Mouse (Mus musculus) urinary bladder, adult 18-20 months (tissue): Measurements from ENCODE around the gene Abcb8.
"Not testable (repeated sequence)": the region's sequence is repeated elsewhere in the genome, so short reads cannot be mapped to it uniquely, and the experiment has no call there.

Source experiments
- DNase-seq, 2 experiments: peaks; one replicate each; pipeline ENCODE4 v3.0.0; 2022; ENCODE audit warnings: low spot score in 2 of 2, mixed read lengths in 2 of 2

Gene Abcb8

GRCm38 (mm10) chr5:24394165-24394894 is 867 bp downstream of the Abcb8 start:
- DNase-seq = peak; percentile 89 to 95

DNA sequence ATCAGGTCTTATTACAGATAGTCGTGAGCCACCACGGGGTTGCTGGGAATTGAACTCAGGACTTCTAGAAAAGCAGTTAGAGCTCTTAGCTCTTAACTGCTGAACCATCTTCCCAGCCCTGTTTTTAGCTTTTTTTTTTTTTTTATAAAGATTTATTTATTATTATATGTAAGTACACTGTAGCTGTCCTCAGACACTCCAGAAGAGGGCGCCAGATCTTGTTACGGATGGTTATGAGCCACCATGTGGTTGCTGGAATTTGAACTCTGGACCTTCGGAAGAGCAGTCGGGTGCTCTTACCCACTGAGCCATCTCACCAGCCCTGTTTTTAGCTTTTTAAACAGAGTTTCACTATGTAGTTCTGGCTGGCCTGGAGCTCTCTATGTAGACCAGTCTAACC is 2.8 kb downstream of the Abcb8 start:
- not testable (repeated sequence) for DNase-seq

DNA sequence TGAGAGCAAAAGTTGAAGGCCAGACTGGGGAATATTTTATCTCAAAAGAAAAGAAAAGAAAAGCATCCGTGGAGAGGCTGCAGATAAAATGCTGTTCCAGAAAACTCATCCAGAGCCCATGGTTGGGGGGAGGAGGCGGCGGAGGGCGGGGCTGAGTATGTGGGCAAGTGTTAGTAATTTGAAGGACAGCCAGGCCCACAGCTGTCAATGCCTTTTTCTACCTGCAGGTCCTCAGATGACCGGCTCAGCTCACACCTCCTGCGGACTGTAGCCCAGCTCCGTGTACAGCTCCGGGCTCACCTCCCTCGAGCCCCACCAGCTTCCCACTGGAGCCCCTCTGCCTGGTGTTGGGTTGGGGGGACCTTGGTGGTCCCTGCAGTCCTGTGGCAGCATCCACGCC is 6.2 kb downstream of the Abcb8 start:
- no peak for DNase-seq

DNA sequence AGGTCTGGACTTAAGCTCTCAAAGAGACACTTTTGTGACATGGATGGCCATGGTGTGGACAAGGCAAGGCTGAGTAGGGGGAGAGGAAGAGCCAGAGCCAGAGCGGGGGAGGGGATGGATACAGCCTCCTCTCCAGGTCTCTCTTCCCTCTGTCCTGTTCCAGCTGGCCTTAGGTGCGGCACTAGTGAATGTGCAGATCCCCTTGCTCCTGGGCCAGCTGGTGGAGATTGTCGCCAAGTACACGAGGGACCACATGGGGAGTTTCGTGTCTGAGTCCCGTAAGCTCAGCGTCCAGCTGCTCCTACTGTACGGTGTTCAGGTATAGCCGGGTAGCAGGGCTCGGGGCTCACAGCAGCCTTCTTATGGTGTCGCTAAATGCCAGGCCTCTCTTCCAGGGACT is 6.9 kb downstream of the Abcb8 start:
- no peak for DNase-seq

DNA sequence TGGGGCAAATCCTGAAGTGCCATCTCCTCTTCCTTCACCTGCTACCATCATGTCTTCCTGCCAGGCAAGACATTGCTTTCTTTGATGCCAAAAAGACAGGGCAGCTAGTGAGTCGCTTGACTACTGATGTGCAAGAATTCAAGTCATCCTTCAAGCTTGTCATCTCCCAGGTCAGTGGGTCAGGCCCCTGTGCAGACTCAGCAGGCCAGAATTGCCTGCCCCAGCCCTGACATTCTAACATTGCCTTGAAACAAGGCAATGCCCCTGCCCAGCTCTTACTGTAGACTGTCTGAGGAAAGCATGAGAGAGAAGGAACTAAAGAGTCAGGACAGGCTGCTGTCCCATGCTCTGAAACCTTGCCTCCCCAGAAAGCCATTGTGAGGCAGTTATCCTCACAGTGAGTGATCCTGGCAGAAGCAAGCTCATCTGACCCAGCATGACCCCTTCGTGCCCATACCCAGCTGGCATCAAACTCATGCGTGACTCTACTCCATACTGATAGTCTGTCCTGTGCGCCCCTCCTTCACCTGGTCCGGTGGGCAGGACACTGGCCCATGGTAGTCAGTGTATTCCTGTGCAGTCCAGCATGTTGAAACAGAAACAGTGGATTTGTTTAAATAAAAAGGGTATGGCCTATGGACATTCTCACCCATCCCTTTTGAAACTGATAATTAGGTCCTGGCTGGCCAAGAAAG is 7.6 kb downstream of the Abcb8 start:
- no peak for DNase-seq

- no peak for DNase-seq
These were observed 8.5 kb downstream of the Abcb8 start for GRCm38 (mm10) chr5:24401969-24402368.

GRCm38 (mm10) chr5:24404594-24405360 is 11.3 kb downstream of the Abcb8 start:
- DNase-seq = no peak

GRCm38 (mm10) chr5:24405389-24405876 is 12.0 kb downstream of the Abcb8 start:
- DNase-seq = no peak

GRCm38 (mm10) chr5:24408651-24409050 is 15.2 kb downstream of the Abcb8 start:
- DNase-seq = no peak

DNA sequence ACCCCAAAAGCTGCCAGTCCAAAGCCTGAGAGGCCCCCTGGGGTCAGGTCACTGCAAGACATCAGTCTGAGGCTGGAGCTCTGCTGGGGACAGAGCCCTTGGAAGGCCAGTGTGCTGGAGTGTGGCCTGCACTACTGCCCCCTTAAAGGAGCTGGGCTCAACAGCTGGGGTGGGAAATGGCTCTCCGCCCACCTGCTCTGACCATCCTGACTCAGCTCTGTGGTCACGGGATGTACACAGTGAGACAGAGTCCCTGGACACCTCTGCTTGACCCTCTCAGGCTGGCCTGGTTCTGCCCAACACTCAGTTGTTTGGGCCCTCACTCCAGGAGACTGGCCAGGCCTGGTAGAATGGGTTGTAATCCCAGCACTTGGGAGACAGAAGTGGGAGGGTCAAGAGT is 16.0 kb downstream of the Abcb8 start:
- DNase-seq = no peak

GRCm38 (mm10) chr5:24412063-24412462 is 18.6 kb downstream of the Abcb8 start:
- DNase-seq = no peak

- no peak for DNase-seq
These were observed 19.7 kb downstream of the Abcb8 start, which contains the start of gene Asic3 for GRCm38 (mm10) chr5:24413042-24413693. Gene Asic3, plus strand, starts transcription at chr5:24413392.

- no peak for DNase-seq
These were observed 20.5 kb downstream of the Abcb8 start for GRCm38 (mm10) chr5:24413938-24414337.

DNA sequence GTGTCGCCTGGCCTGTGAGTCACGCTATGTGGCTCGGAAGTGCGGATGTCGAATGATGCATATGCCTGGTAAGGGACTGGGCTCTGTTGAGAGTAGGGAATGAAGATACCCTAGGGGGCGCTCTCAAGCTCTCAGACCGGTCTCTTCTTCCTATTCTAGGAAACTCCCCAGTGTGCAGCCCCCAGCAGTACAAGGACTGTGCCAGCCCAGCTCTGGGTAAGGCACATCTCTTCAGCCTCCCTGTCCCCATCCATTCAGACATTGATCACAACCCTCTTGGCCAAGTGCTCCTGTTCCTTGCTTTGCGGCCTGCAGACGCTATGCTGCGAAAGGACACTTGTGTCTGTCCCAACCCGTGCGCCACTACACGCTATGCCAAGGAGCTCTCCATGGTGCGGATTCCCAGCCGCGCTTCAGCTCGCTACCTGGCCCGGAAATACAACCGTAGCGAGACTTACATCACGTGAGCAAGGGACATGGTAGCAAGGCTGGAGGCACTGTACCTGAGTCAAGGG is 22.8 kb downstream of the Abcb8 start:
- DNase-seq = no peak

DNA sequence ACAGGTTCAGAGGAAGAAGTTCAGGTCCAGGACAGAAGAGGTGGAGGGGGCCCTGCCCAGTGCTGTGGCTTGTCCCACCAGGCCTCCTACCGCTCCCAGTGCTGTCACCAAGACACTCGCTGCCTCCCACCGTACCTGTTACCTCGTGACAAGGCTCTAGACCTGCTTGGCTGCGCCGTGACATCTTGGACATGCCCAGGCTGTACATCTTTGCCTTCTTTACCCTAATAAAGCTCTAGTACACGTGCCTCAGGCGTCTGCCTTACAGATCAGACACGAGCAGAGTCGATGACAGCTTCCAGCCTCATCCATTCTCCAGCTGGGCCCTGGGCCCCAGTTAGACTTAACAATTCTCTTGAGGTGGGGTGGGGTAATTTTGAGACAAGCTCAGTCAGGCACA is 24.1 kb downstream of the Abcb8 start:
- no peak for DNase-seq

GRCm38 (mm10) chr5:24420381-24420780 is 26.9 kb downstream of the Abcb8 start:
- DNase-seq = no peak

GRCm38 (mm10) chr5:24423129-24424003 is 29.9 kb downstream of the Abcb8 start, which contains the start of the genes Cdk5 and Slc4a2:
Gene Cdk5, minus strand, starts transcription at chr5:24423530.
Gene Slc4a2, plus strand, starts transcription at chr5:24423837.
- peak; percentile 96 to 99 for DNase-seq

GRCm38 (mm10) chr5:24424004-24424781 is 30.7 kb downstream of the Abcb8 start:
- DNase-seq = peak in 1 of 2 experiments; percentile 39

- DNase-seq = peak; percentile 42 to 71
These were observed 31.5 kb downstream of the Abcb8 start for GRCm38 (mm10) chr5:24424861-24425411.
